Mouse (Mus musculus): ENCODE data around the gene Ift43. TPM values are rescaled to one million over a fixed set of nuclear protein-coding genes. Genes with fewer than 3 reads are reported as not detected.

Ift43 gene
- total and polyA plus RNA-seq, 3 experiments: 0.42 to 1.9 TPM; not detected in 1

DNA sequence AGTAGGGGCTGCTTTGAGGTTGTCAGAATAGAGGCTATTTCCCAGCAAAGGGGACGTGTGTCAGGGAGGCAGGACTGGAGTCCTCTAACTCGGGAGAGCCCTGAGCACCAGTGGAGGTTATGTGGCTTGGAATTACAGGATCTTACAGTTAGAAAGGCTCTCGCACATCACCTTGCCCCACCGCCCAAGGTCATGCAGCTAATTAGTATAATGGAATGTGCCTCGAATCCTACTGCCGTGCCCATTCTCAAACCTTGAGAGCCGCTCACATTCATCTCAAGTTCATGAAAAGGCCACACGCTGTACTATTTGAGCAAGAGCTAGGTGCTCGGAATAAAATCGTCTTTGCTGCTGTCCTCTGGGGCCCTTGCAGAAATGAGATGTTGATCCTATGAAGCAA is 47.4 kb downstream of the Ift43 start:
- Histone ChIP-seq H3K27me3 (ENCODE audit: control insufficient read depth in 1 of 2, insufficient read depth in 2 of 2, low read length in 2 of 2) (no peaks in the 10 kb centered on the region), H3K36me3 (ENCODE audit: control insufficient read depth in 1 of 2, insufficient read depth in 2 of 2, low read length in 2 of 2) (no peaks in the 10 kb centered on the region), H3K27ac (ENCODE audit: control insufficient read depth, low read depth, low read length) (no peak overlapping the region), H3K4me3 (ENCODE audit: control insufficient read depth in 1 of 2, insufficient read depth in 1 of 2, low read depth in 2 of 2, low read length in 2 of 2) (no peak overlapping the region), H3K79me2 (ENCODE audit: control insufficient read depth, insufficient read depth, low read length, poor library complexity) (no peaks in the 10 kb centered on the region), H3K4me1 (ENCODE audit: control insufficient read depth in 1 of 2, insufficient read depth in 2 of 2, low read length in 2 of 2) (no peaks in the 10 kb centered on the region), H3K9ac (ENCODE audit: control insufficient read depth, low read depth, low read length, poor library complexity, severe bottlenecking) (no peak overlapping the region), H3K9me3 (replicated peaks; ENCODE audit: insufficient read depth, low read length) (no peaks in the 10 kb centered on the region)
- DNase-seq (ENCODE audit: low read depth, low spot score): no peak
- TF ChIP-seq POLR2AphosphoS5 (IDR thresholded peaks at IDR 0.05; ENCODE audit: borderline replicate concordance, low read depth, low read length) (no peak), ELF1 (IDR thresholded peaks at IDR 0.05; ENCODE audit: low read depth, low read length) (no peak)

DNA sequence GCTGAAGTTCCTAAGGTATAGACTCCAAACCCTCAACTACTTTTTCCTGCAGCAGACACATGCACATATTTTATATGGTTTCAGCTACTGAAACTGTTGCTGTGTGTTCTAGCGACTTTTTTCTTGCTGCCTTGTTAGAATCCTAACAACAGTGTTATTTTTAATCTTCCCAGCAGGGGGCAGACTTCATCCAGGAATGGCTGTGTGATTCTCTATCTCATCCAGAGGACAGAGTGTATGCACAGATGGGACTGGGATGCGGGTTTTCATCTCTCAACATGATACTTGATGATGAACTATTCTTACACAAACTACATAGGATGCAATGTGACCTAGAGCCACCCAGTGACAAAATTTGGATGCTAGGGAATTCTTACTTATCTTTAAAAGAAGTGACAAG is 50.5 kb downstream of the Ift43 start:
- H3K9me3 ChIP-seq (replicated peaks; ENCODE audit: insufficient read depth, low read length): no peaks in the 10 kb centered on the region
- no peak overlapping the region for H3K4me3 ChIP-seq (ENCODE audit: control insufficient read depth in 1 of 2, insufficient read depth in 1 of 2, low read depth in 2 of 2, low read length in 2 of 2)
- DNase-seq (ENCODE audit: low read depth, low spot score): peak; percentile 66
- no peaks in the 10 kb centered on the region for H3K79me2 ChIP-seq (ENCODE audit: control insufficient read depth, insufficient read depth, low read length, poor library complexity)
- no peaks in the 10 kb centered on the region for H3K27me3 ChIP-seq (ENCODE audit: control insufficient read depth in 1 of 2, insufficient read depth in 2 of 2, low read length in 2 of 2)
- H3K9ac ChIP-seq (ENCODE audit: control insufficient read depth, low read depth, low read length, poor library complexity, severe bottlenecking): no peak overlapping the region
- no peaks in the 10 kb centered on the region for H3K4me1 ChIP-seq (ENCODE audit: control insufficient read depth in 1 of 2, insufficient read depth in 2 of 2, low read length in 2 of 2)
- no peak overlapping the region for H3K27ac ChIP-seq (ENCODE audit: control insufficient read depth, low read depth, low read length)
- no peaks in the 10 kb centered on the region for H3K36me3 ChIP-seq (ENCODE audit: control insufficient read depth in 1 of 2, insufficient read depth in 2 of 2, low read length in 2 of 2)
- TF ChIP-seq NRF1 (IDR thresholded peaks at IDR 0.05; ENCODE audit: insufficient read depth, low read depth, low read length, poor library complexity, severe bottlenecking): no peak
- no peak for TF ChIP-seq USF2 (IDR thresholded peaks at IDR 0.05; ENCODE audit: borderline replicate concordance in 1 of 2, insufficient read depth in 1 of 2, low read depth in 1 of 2, low read length in 2 of 2)
- TF ChIP-seq GABPA (IDR thresholded peaks at IDR 0.05; ENCODE audit: low read depth, low read length): no peak
- TF ChIP-seq CHD2 (IDR thresholded peaks at IDR 0.05; ENCODE audit: low read length): no peak
- TF ChIP-seq POLR2AphosphoS2 (IDR thresholded peaks at IDR 0.05; ENCODE audit: low read length): no peak
- TF ChIP-seq ZC3H11A (IDR thresholded peaks at IDR 0.05; ENCODE audit: low read depth, low read length): peak; percentile 93
- TF ChIP-seq CHD1 (IDR thresholded peaks at IDR 0.05; ENCODE audit: low read depth, low read length): no peak
- TF ChIP-seq ZKSCAN1 (IDR thresholded peaks at IDR 0.05; ENCODE audit: low read depth, low read length): no peak
- no peak for TF ChIP-seq TCF12 (IDR thresholded peaks at IDR 0.05; ENCODE audit: low read depth, low read length)
- no peak for TF ChIP-seq MAZ (IDR thresholded peaks at IDR 0.05; ENCODE audit: low read depth, low read length)
- no peak for TF ChIP-seq ELF1 (IDR thresholded peaks at IDR 0.05; ENCODE audit: low read depth, low read length)
- TF ChIP-seq MYB (IDR thresholded peaks at IDR 0.05; ENCODE audit: low read depth, low read length): no peak
- no peak for TF ChIP-seq MYC (IDR thresholded peaks at IDR 0.05; ENCODE audit: low read depth, low read length)
- no peak for TF ChIP-seq BHLHE40 (IDR thresholded peaks at IDR 0.05; ENCODE audit: borderline replicate concordance, low read depth, low read length)
- peak; percentile 36 to 94 (median 58) for TF ChIP-seq CTCF (IDR thresholded peaks at IDR 0.05 in 2 of 3, conservative IDR thresholded peaks at IDR 0.05 in 1 of 3; ENCODE audit: control insufficient read depth in 1 of 3, insufficient read depth in 1 of 3, low read depth in 2 of 3, low read length in 3 of 3, poor library complexity in 1 of 3, severe bottlenecking in 1 of 3)
- TF ChIP-seq HCFC1 (IDR thresholded peaks at IDR 0.05; ENCODE audit: low read depth, low read length): no peak
- TF ChIP-seq POLR2AphosphoS5 (IDR thresholded peaks at IDR 0.05; ENCODE audit: borderline replicate concordance, low read depth, low read length): no peak
- TF ChIP-seq UBTF (IDR thresholded peaks at IDR 0.05; ENCODE audit: borderline replicate concordance, insufficient read depth, low read depth, low read length): no peak
- TF ChIP-seq EP300 (IDR thresholded peaks at IDR 0.05; ENCODE audit: low read depth in 1 of 2, low read length in 2 of 2): no peak
- TF ChIP-seq ZNF384 (IDR thresholded peaks at IDR 0.05; ENCODE audit: low read depth, low read length): peak; percentile 40; the same call in 1 of the 2 replicates
- TF ChIP-seq MAFK (IDR thresholded peaks at IDR 0.05; ENCODE audit: borderline replicate concordance, low read depth, low read length): no peak
- no peak for TF ChIP-seq RCOR1 (IDR thresholded peaks at IDR 0.05; ENCODE audit: low read depth, low read length)
- TF ChIP-seq POLR2A (IDR thresholded peaks at IDR 0.05; ENCODE audit: control insufficient read depth in 1 of 2, insufficient read depth in 1 of 2, low read depth in 1 of 2, low read length in 2 of 2, poor library complexity in 1 of 2): no peak
- peak; percentile 90 for TF ChIP-seq SMC3 (IDR thresholded peaks at IDR 0.05; ENCODE audit: low read depth, low read length)
- no peak for TF ChIP-seq GATA1 (IDR thresholded peaks at IDR 0.05; ENCODE audit: low read depth, low read length)
- TF ChIP-seq SIN3A (IDR thresholded peaks at IDR 0.05; ENCODE audit: low read length): no peak
- TF ChIP-seq TAL1 (IDR thresholded peaks at IDR 0.05; ENCODE audit: low read length): no peak
- TF ChIP-seq E2F4 (IDR thresholded peaks at IDR 0.05; ENCODE audit: borderline replicate concordance, low read depth, low read length): no peak
- TF ChIP-seq KAT2A (conservative IDR thresholded peaks at IDR 0.05; ENCODE audit: low read depth, low read length): no peak
- TF ChIP-seq MXI1 (IDR thresholded peaks at IDR 0.05; ENCODE audit: low read depth, low read length): no peak
- TF ChIP-seq MAX (IDR thresholded peaks at IDR 0.05; ENCODE audit: low read length): no peak
- peak; percentile 98 for TF ChIP-seq RAD21 (IDR thresholded peaks at IDR 0.05; ENCODE audit: low read depth, low read length)
- TF ChIP-seq TBP (IDR thresholded peaks at IDR 0.05; ENCODE audit: low read depth, low read length): no peak

Data from MEL (cell line).